Mouse (Mus musculus): ENCODE results near the gene Angpt4.

GRCm38 (mm10) chr2:151967176-151967750 lies 56.3 kb downstream of the Angpt4 start:
- TF ChIP-seq GATA1 (IDR thresholded peaks at IDR 0.05; ENCODE audit: borderline replicate concordance, low read length) (no peak), FLI1 (IDR thresholded peaks at IDR 0.05; ENCODE audit: low read length) (no peak)

All from megakaryocyte, embryonic 14.5 days (primary cell).